Mouse (Mus musculus) lung, postnatal 0 days (tissue): ENCODE results near the gene Sbno2.

Experiments used
- CTCF ChIP-seq: IDR thresholded peaks from 2 replicates; pipeline ENCODE4 v1.5.1; 2016; ENCODE audit warnings: antibody characterized with exemption, mild to moderate bottlenecking
- EP300 ChIP-seq: IDR thresholded peaks from 2 replicates; pipeline ENCODE4 v1.6.1; 2016; ENCODE audit warnings: antibody characterized with exemption, mild to moderate bottlenecking, control low read depth

GRCm38 (mm10) chr10:80063877-80064650, 41.3 kb downstream of the Sbno2 start:
- TF ChIP-seq CTCF: peak; percentile 40; the same call in 1 of the 2 replicates
- no peak for TF ChIP-seq EP300
